Mouse (Mus musculus) lung, embryonic 14.5 days (tissue): ENCODE measurements around the gene Islr2. TPM values are rescaled to one million over a fixed set of nuclear protein-coding genes. Genes with fewer than 3 reads are reported as not detected.

ENCODE experiments used
- ATAC-seq: fragments of 200-750 bp; cut with Nextera tagmentation; 2 replicates; pipeline ENCODE4 v1.8.0; 2017; ENCODE audit warnings: mild to moderate bottlenecking, moderate TSS enrichment, moderate library complexity; ENCODE audit not compliant: insufficient read depth
- DNase-seq: peaks from one replicate; pipeline ENCODE4 v3.0.0-alpha.2; 2015
- H3K27ac ChIP-seq: fragments of 300-500 bp; sonication (generic); 2 replicates; pipeline ENCODE4 v1.5.1; 2014; ENCODE audit warnings: low read depth, mild to moderate bottlenecking, moderate library complexity
- H3K27me3 ChIP-seq: fragments of 300-500 bp; sonication (generic); 2 replicates; pipeline ENCODE4 v1.6.1; 2014; ENCODE audit warnings: low read length, control low read depth; ENCODE audit not compliant: insufficient read depth
- H3K36me3 ChIP-seq: fragments of 300-500 bp; sonication (generic); 2 replicates; pipeline ENCODE4 v1.6.1; 2014; ENCODE audit warnings: control low read depth; ENCODE audit not compliant: insufficient read depth
- H3K4me1 ChIP-seq: fragments of 300-500 bp; sonication (generic); 2 replicates; pipeline ENCODE4 v1.6.1; 2014; ENCODE audit warnings: antibody characterized with exemption, control low read depth; ENCODE audit not compliant: insufficient read depth
- H3K4me2 ChIP-seq: fragments of 300-500 bp; sonication (generic); 2 replicates; pipeline ENCODE4 v1.6.1; 2014; ENCODE audit warnings: mild to moderate bottlenecking
- H3K4me3 ChIP-seq: fragments of 300-500 bp; sonication (generic); 2 replicates; pipeline ENCODE4 v1.5.1; 2014; ENCODE audit warnings: low read depth, low read length
- H3K9ac ChIP-seq: fragments of 300-500 bp; sonication (generic); 2 replicates; pipeline ENCODE4 v1.6.1; 2014
- H3K9me3 ChIP-seq: fragments of 300-500 bp; sonication (generic); 2 replicates; pipeline ENCODE4 v1.6.1; 2016; ENCODE audit warnings: low read depth, low read length, control low read depth
- CTCF ChIP-seq: IDR thresholded peaks from 2 replicates; pipeline ENCODE4 v1.5.1; 2016; ENCODE audit warnings: antibody characterized with exemption, low read depth
- WGBS: fragments of 180-500 bp; shearing (Covaris S2); extraction: QIAGEN DNeasy Blood & Tissue Kit; methylation state at CpG from one replicate; pipeline ENCODE4 v1.1.7; 2014; 5-methylcytosine and 5-hydroxymethylcytosine counted together
- polyA plus RNA-seq: library from polyadenylated mRNA; unstranded; fragments of >200 nt; fragmentation: Nextera tagmentation; extraction: Ambion mirVana; gene quantifications from 2 replicates; pipeline ENCODE4 v1.2.1, GENCODE M21; 2014

Islr2 gene
- polyA plus RNA-seq, 1 experiment from 2014 or later, result not detected

DNA sequence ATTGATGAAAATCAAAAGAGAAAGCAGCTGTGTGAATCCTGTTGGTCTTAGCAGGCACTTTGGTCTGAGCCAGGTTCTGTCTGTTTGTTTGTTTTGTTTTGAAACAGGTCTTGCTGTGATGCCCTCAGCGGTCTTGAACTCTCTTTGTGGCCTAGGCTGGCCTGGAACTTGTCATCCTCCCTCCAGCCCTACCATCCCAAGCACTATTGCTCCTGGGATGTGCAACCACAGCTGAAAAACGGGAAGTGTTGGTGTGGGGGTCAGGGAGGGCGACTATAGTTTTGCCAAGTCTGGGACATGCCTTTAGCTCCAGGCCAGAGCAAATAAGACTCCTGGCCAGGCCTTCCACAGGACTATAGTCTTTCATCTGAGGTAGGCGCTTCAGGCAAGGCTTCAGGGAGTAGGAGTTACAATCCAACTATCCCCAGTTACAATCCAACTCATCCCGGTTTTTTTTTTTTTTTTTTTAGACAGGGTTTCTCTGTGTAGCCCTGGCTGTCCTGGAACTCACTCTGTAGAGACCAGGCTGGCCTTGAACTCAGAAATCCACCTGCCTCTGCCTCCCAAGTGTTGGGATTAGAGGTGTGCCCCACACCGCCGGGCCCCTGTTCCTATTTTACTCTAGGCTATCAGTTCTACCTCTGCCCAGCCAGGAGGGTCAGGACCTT, 44.8 kb upstream of the Islr2 start:
- Histone ChIP-seq H3K27me3 (no peaks in the 10 kb centered on the region), H3K4me3 (peak overlapping the region; percentile 46), H3K9ac (peak overlapping the region; percentile 59), H3K9me3 (no peaks in the 10 kb centered on the region), H3K36me3 (peaks cover 20% of the 10 kb centered on the region), H3K27ac (peak overlapping the region; percentile 87), H3K4me2 (peak overlapping the region; percentile 67), H3K4me1 (peaks cover 12% of the 10 kb centered on the region)
- 28% methylated on average over 7 of the region's 7 CpGs for WGBS
- ATAC-seq (no peak), DNase-seq (peak; percentile 26)
- no peak for TF ChIP-seq CTCF

- Histone ChIP-seq H3K9me3 (no peaks in the 10 kb centered on the region), H3K36me3 (peaks cover 20% of the 10 kb centered on the region), H3K4me3 (peak overlapping the region; percentile 31), H3K4me1 (peaks cover 20% of the 10 kb centered on the region), H3K4me2 (peak overlapping the region; percentile 67), H3K9ac (peak overlapping the region; percentile 58), H3K27me3 (no peaks in the 10 kb centered on the region), H3K27ac (peak overlapping the region; percentile 78)
- peak; percentile 89 for TF ChIP-seq CTCF
- peak; percentile 91 for DNase-seq
- WGBS, result 8% methylated on average over 25 of the region's 25 CpGs
- ATAC-seq, result peak; percentile 67
Observed at GRCm38 (mm10) chr9:58247064-58247759, 43.1 kb upstream of the Islr2 start.

GRCm38 (mm10) chr9:58246083-58246591, 42.0 kb upstream of the Islr2 start:
- no peak overlapping the region for H3K9ac ChIP-seq
- 64% methylated on average over 4 of the region's 4 CpGs for WGBS

DNA sequence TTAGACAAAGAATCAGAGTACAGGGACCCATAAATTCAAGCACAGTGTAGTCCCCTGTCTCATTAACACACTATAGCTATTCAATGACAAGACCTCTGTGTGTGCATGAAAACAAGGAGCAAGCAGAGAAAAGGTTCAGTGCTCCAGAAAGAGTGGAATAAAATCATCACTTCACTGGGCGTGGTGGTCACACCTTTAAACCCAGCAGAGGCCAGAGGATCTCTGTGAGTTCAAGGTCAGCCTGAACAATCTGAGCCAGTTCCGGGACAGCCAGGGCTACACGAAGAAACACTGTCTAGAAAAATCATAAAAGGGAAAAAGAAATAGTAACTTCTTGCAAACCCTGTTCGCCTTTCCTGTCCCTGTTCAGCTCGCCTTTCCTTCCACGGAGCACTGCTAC, 39.6 kb upstream of the Islr2 start:
- H3K27ac ChIP-seq, result no peak overlapping the region
- ATAC-seq, result no peak
- TF ChIP-seq CTCF, result no peak
- DNase-seq, result no peak
- H3K4me2 ChIP-seq, result no peak overlapping the region
- no peak overlapping the region for H3K9ac ChIP-seq
- peaks cover 26% of the 10 kb centered on the region for H3K4me1 ChIP-seq
- H3K9me3 ChIP-seq, result no peaks in the 10 kb centered on the region
- H3K36me3 ChIP-seq, result peaks cover 20% of the 10 kb centered on the region
- H3K27me3 ChIP-seq, result no peaks in the 10 kb centered on the region
- no peak overlapping the region for H3K4me3 ChIP-seq
- WGBS, result 78% methylated on average over 6 of the region's 6 CpGs

More at GRCm38 (mm10) chr9:58246083-58246591, 42.0 kb upstream of the Islr2 start:
- no peak overlapping the region for H3K4me3 ChIP-seq
- no peaks in the 10 kb centered on the region for H3K9me3 ChIP-seq
- peaks cover 24% of the 10 kb centered on the region for H3K4me1 ChIP-seq
- no peak overlapping the region for H3K27ac ChIP-seq
- no peak for ATAC-seq
- H3K36me3 ChIP-seq, result peaks cover 20% of the 10 kb centered on the region
- no peak for TF ChIP-seq CTCF
- H3K4me2 ChIP-seq, result peak overlapping the region; percentile 23; the same call in 1 of the 2 replicates
- no peaks in the 10 kb centered on the region for H3K27me3 ChIP-seq
- DNase-seq, result no peak

DNA sequence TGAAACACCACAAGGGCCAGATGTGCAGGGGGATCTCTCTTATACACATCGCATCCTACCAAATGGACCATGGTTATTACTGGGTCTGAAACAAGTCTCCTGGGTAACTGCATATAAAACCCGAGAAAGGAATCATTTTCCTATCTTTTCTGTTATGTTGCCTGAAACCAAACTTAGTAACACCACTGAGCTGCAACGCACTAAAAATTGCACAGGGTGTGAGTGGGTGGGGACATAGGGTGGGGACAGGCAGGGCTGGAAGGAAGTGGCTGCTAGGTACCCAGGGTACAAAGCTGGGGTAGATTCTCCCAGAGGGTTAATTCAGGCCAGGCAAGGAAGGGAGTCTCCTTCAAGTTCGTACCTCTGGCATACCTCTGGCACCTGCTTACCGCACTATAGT, 38.6 kb upstream of the Islr2 start:
- Histone ChIP-seq H3K27ac (peak overlapping the region; percentile 88), H3K27me3 (no peaks in the 10 kb centered on the region), H3K4me1 (peaks cover 25% of the 10 kb centered on the region), H3K4me2 (no peak overlapping the region; the same call in 1 of the 2 replicates), H3K36me3 (peaks cover 20% of the 10 kb centered on the region), H3K9ac (no peak overlapping the region), H3K4me3 (no peak overlapping the region), H3K9me3 (no peaks in the 10 kb centered on the region)
- no peak for TF ChIP-seq CTCF
- DNase-seq, result no peak
- ATAC-seq, result no peak
- WGBS, result 79% methylated on average over 5 of the region's 5 CpGs

GRCm38 (mm10) chr9:58241780-58242485, 37.8 kb upstream of the Islr2 start:
- no peaks in the 10 kb centered on the region for H3K27me3 ChIP-seq
- H3K27ac ChIP-seq, result peak overlapping the region; percentile 88
- H3K9me3 ChIP-seq, result no peaks in the 10 kb centered on the region
- ATAC-seq (peak; percentile 93), DNase-seq (peak; percentile 87)
- no peak overlapping the region for H3K4me3 ChIP-seq
- peak overlapping the region; percentile 27; the same call in 1 of the 2 replicates for H3K4me2 ChIP-seq
- peak; percentile 17 for TF ChIP-seq CTCF
- H3K9ac ChIP-seq, result peak overlapping the region; percentile 36
- peaks cover 20% of the 10 kb centered on the region for H3K36me3 ChIP-seq
- H3K4me1 ChIP-seq, result peaks cover 17% of the 10 kb centered on the region
- 35% methylated on average over 9 of the region's 9 CpGs for WGBS
